Mouse (Mus musculus) neutrophil, adult 83 days (primary cell): Measurements from ENCODE around the gene Cysrt1. TPM values are rescaled to one million over a fixed set of nuclear protein-coding genes. Genes with fewer than 3 reads are reported as not detected.

Experiments used
- total RNA-seq, 2 experiments: library from RNA; stranded (reverse); gene quantifications; one replicate each; pipeline ENCODE4 v1.2.4; 2023

Cysrt1 gene
- not detected for total RNA-seq

GRCm38 (mm10) chr2:25242101-25242506 lies at the start of gene Cysrt1, which contains the start of gene Rnf208:
Gene Cysrt1 (minus strand): TSS chr2:25242452.
Gene Rnf208 (plus strand): TSS chr2:25242255.

GRCm38 (mm10) chr2:25289651-25290050 lies 47.4 kb upstream of the Cysrt1 start, which contains the start of gene Lrrc26:
Gene Lrrc26 (plus strand): TSS chr2:25289915.

GRCm38 (mm10) chr2:25287927-25288649 lies 45.8 kb upstream of the Cysrt1 start, which contains the start of gene Tmem210:
Gene Tmem210 (plus strand): TSS chr2:25288145.

GRCm38 (mm10) chr2:25271827-25272511 lies 29.7 kb upstream of the Cysrt1 start, which contains the start of the genes Ssna1 and Anapc2:
Gene Ssna1 (minus strand): TSS chr2:25272438.
Gene Anapc2 (plus strand): TSS chr2:25272478.

GRCm38 (mm10) chr2:25262291-25262767 lies 20.1 kb upstream of the Cysrt1 start, which contains the start of gene Tprn:
Gene Tprn (plus strand): TSS chr2:25262618.

GRCm38 (mm10) chr2:25255284-25255779 lies 13.1 kb upstream of the Cysrt1 start, which contains the start of gene Tmem203:
Gene Tmem203 (plus strand): TSS chr2:25255439.

GRCm38 (mm10) chr2:25246183-25247072 lies 4.2 kb upstream of the Cysrt1 start, which contains the start of gene AL732309.1:
Gene AL732309.1 (minus strand): TSS chr2:25246863.

GRCm38 (mm10) chr2:25236614-25237013 lies 5.6 kb downstream of the Cysrt1 start, which contains the start of gene Rnf224:
Gene Rnf224 (minus strand): TSS chr2:25236787.

GRCm38 (mm10) chr2:25234050-25234449 lies 8.2 kb downstream of the Cysrt1 start, which contains the start of gene Slc34a3:
Gene Slc34a3 (minus strand): TSS chr2:25234364.

GRCm38 (mm10) chr2:25224492-25224765 lies 17.8 kb downstream of the Cysrt1 start, which contains the start of gene Tubb4b:
Gene Tubb4b (minus strand): TSS chr2:25224702.

GRCm38 (mm10) chr2:25218445-25218844 lies 23.8 kb downstream of the Cysrt1 start, which contains the start of gene Fam166a:
Gene Fam166a (plus strand): TSS chr2:25218745.

GRCm38 (mm10) chr2:25214444-25214843 lies 27.8 kb downstream of the Cysrt1 start, which contains the start of gene Stpg3:
Gene Stpg3 (minus strand): TSS chr2:25214637.

GRCm38 (mm10) chr2:25211121-25211670 lies 31.1 kb downstream of the Cysrt1 start, which contains the start of gene Nelfb:
Gene Nelfb (minus strand): TSS chr2:25211489.

GRCm38 (mm10) chr2:25196172-25196954 lies 45.9 kb downstream of the Cysrt1 start, which contains the start of gene Tor4a:
Gene Tor4a (minus strand): TSS chr2:25196886.

Other genes with a start within 250 kb of the Cysrt1 start
- 10 to 100 TPM; 12.8 to 16.5 TPM for gene Nsmf, start 188.1 kb downstream of the Cysrt1 start, total RNA-seq
- not detected for gene Entpd8, start 162.1 kb downstream of the Cysrt1 start, total RNA-seq
- gene Noxa1, start 147.3 kb downstream of the Cysrt1 start, total RNA-seq, result not detected
- 1 to 10 TPM in 1 of 2 experiments, under 1 TPM in 1; 0.86 to 1.8 TPM for gene Nrarp, start 61.7 kb downstream of the Cysrt1 start, total RNA-seq
- 10 to 100 TPM; 40.2 to 43.9 TPM for gene Tor4a, start 45.6 kb downstream of the Cysrt1 start, total RNA-seq
- 10 to 100 TPM; 54.4 to 55.1 TPM for gene Nelfb, start 31.0 kb downstream of the Cysrt1 start, total RNA-seq
- under 1 TPM in 1 of 2 experiments, not detected in 1; 0.44 TPM for gene Stpg3, start 27.8 kb downstream of the Cysrt1 start, total RNA-seq
- gene Fam166a, start 23.7 kb downstream of the Cysrt1 start, total RNA-seq, result not detected
- gene Tubb4b, start 17.8 kb downstream of the Cysrt1 start, total RNA-seq, result 100 to 1,000 TPM; 295 to 367 TPM
- gene Slc34a3, start 8.1 kb downstream of the Cysrt1 start, total RNA-seq, result not detected
- gene Rnf224, start 5.7 kb downstream of the Cysrt1 start, total RNA-seq, result not detected
- under 1 TPM in 1 of 2 experiments, not detected in 1; 0.55 TPM for gene Rnf208, start 197 bp downstream of the Cysrt1 start, total RNA-seq
- gene AL732309.1, start 4.4 kb upstream of the Cysrt1 start, total RNA-seq, result 1 to 10 TPM; 1.2 to 3.4 TPM
- gene Tmem203, start 13.0 kb upstream of the Cysrt1 start, total RNA-seq, result 10 to 100 TPM; 16.7 to 17.8 TPM
- 10 to 100 TPM in 1 of 2 experiments, 1 to 10 TPM in 1; 9.3 to 13.0 TPM for gene Tprn, start 20.2 kb upstream of the Cysrt1 start, total RNA-seq
- gene Ssna1, start 30.0 kb upstream of the Cysrt1 start, total RNA-seq, result 10 to 100 TPM; 65.3 to 70.3 TPM
- gene Anapc2, start 30.0 kb upstream of the Cysrt1 start, total RNA-seq, result 10 to 100 TPM; 67.8 to 79.9 TPM
- gene Tmem210, start 45.7 kb upstream of the Cysrt1 start, total RNA-seq, result not detected
- not detected for gene Lrrc26, start 47.5 kb upstream of the Cysrt1 start, total RNA-seq
- gene Grin1, start 76.7 kb upstream of the Cysrt1 start, total RNA-seq, result not detected
- gene Man1b1, start 89.9 kb upstream of the Cysrt1 start, total RNA-seq, result 10 to 100 TPM; 35.1 to 42.7 TPM
- gene Dpp7, start 113.9 kb upstream of the Cysrt1 start, total RNA-seq, result 10 to 100 TPM; 13.4 to 14.6 TPM
- 10 to 100 TPM; 24.1 to 29.2 TPM for gene Uap1l1, start 123.2 kb upstream of the Cysrt1 start, total RNA-seq
- 10 to 100 TPM in 1 of 2 experiments, 1 to 10 TPM in 1; 9.8 to 12.2 TPM for gene Sapcd2, start 129.9 kb upstream of the Cysrt1 start, total RNA-seq
- not detected for gene Entpd2, start 153.4 kb upstream of the Cysrt1 start, total RNA-seq
- gene Npdc1, start 156.9 kb upstream of the Cysrt1 start, total RNA-seq, result 1 to 10 TPM in 1 of 2 experiments, not detected in 1; 1.0 TPM
- gene Fut7, start 180.8 kb upstream of the Cysrt1 start, total RNA-seq, result 10 to 100 TPM; 20.7 to 24.1 TPM
- 10 to 100 TPM; 21.7 to 22.3 TPM for gene Abca2, start 186.3 kb upstream of the Cysrt1 start, total RNA-seq
- not detected for gene Clic3, start 214.4 kb upstream of the Cysrt1 start, total RNA-seq
- 10 to 100 TPM; 47.2 to 49.2 TPM for gene Paxx, start 218.6 kb upstream of the Cysrt1 start, total RNA-seq
- not detected for gene Ptgds, start 227.6 kb upstream of the Cysrt1 start, total RNA-seq